Mouse (Mus musculus) kidney, embryonic 15.5 days (tissue): ENCODE results near the gene Lpcat3. TPM values are rescaled to one million over a fixed set of nuclear protein-coding genes. Genes with fewer than 3 reads are reported as not detected.
"Not testable (repeated sequence)": the region's sequence is repeated elsewhere in the genome, so short reads cannot be mapped to it uniquely, and the experiment has no call there.

ENCODE experiments used
- ATAC-seq: fragments of 200-750 bp; cut with Nextera tagmentation; replicated peaks from 2 replicates; pipeline ENCODE4 v1.8.0; 2017; ENCODE audit warnings: moderate TSS enrichment; ENCODE audit not compliant: low FRiP score
- H3K27ac ChIP-seq: fragments of 300-500 bp; sonication (generic); 2 replicates; pipeline ENCODE4 v1.5.1; 2015; ENCODE audit warnings: mild to moderate bottlenecking, inconsistent platforms
- H3K27me3 ChIP-seq: fragments of 300-500 bp; sonication (generic); 2 replicates; pipeline ENCODE4 v1.6.1; 2015; ENCODE audit warnings: inconsistent platforms
- H3K36me3 ChIP-seq: fragments of 300-500 bp; sonication (generic); 2 replicates; pipeline ENCODE4 v1.6.1; 2015; ENCODE audit warnings: inconsistent platforms
- H3K4me1 ChIP-seq: fragments of 300-500 bp; sonication (generic); 2 replicates; pipeline ENCODE4 v1.6.1; 2015; ENCODE audit warnings: inconsistent platforms
- H3K4me2 ChIP-seq: fragments of 300-500 bp; sonication (generic); 2 replicates; pipeline ENCODE4 v1.6.1; 2015; ENCODE audit warnings: moderate library complexity, mild to moderate bottlenecking, inconsistent platforms
- H3K4me3 ChIP-seq: fragments of 300-500 bp; sonication (generic); replicated peaks from 2 replicates; pipeline ENCODE4 v1.5.1; 2015; ENCODE audit warnings: mild to moderate bottlenecking, inconsistent platforms
- H3K9ac ChIP-seq: fragments of 300-500 bp; sonication (generic); 2 replicates; pipeline ENCODE4 v1.6.1; 2015; ENCODE audit warnings: mild to moderate bottlenecking, inconsistent platforms
- H3K9me3 ChIP-seq: fragments of 300-500 bp; sonication (generic); replicated peaks from 2 replicates; pipeline ENCODE4 v1.6.1; 2016; ENCODE audit warnings: inconsistent platforms
- WGBS: fragments of 180-500 bp; shearing (Covaris S2); methylation state at CpG from one replicate; pipeline ENCODE4 v1.1.7; 2015; ENCODE audit warnings: mixed read lengths; 5-methylcytosine and 5-hydroxymethylcytosine counted together
- polyA plus RNA-seq: library from polyadenylated mRNA; unstranded; fragments of >200 nt; fragmentation: Nextera tagmentation; extraction: Ambion mirVana; gene quantifications from 2 replicates; pipeline ENCODE4 v1.2.1, GENCODE M21; 2015

Lpcat3 gene
- 77.4 and 80.4 TPM in 2 replicates for polyA plus RNA-seq

DNA sequence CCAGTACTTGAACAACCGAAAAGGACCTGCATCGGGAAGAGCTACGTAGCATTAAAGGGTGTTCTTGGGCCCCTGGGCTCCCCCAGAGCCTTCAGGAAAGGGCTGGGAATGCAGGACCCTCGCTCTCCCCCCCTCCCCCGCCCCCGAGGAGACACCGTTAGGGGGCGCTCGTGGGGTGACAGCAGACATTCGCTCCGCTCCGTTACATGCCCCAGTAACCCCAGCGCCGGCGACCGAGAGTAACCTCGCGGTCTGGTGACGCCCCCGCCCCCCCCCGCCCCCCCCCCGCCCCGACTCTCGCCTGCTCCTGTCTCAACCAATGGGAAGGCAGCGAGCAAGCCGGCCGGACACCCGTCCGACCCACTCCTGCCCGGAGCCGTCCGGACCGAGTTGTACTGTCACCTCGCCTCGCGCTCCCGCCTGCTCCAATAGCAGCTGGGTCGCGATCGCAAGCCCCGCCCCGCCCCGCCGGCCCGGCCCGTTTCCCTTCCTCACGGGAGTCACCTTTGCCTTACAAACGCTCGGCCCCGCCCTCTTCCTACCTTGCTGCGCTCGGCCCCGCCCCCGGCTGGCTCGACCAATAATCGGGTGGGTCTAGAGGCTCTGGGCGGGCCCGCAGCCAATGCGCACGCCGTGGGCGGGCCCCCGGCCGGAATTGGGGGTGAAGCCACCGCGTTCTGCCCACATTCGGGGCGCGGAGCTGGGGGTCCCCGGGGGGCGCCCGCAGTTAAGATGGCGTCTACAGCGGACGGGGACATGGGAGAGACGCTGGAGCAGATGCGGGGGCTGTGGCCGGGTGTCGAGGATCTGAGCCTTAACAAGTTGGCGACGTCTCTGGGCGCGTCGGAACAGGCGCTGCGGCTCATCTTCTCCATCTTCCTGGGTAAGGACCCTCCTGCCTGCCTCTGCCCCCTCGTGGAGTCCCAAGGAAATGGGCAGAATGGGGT is at the start of gene Lpcat3:
Gene Lpcat3, plus strand, starts transcription at position 551 of the 947 bp plus-strand sequence.
- under 1% methylated on average over 57 of the region's 87 CpGs for WGBS
- no peaks in the 10 kb centered on the region for H3K27me3 ChIP-seq
- H3K4me3 ChIP-seq = peak within 1 kb of the TSS; percentile 59
- H3K4me2 ChIP-seq = peak within 1 kb of the TSS; percentile 66
- H3K27ac ChIP-seq = peak within 1 kb of the TSS; percentile 76
- H3K36me3 ChIP-seq = no peaks in the 10 kb centered on the region
- ATAC-seq = peak; percentile 98
- no peaks in the 10 kb centered on the region for H3K9me3 ChIP-seq
- peaks cover 17% of the 10 kb centered on the region for H3K4me1 ChIP-seq
- peak within 1 kb of the TSS; percentile 48 for H3K9ac ChIP-seq

DNA sequence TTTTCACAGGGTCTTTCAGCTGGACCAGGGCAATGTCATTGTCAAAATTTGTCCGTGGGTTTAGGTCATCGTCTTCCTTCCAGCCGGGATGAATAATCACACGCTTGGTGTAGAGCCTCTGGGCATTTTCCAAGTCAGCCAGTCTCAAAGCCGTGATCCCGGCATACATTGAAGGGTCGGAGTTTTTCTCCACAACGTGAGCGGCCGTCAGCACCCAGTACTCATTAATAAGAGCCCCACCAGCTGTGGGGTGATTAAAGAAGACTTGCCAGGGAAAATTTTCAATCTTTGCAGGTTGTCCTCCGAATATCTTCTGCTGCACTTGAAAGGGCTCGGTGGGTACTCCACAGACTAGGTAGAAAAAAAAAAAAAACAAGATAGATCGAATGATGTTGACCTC is 37.2 kb upstream of the Lpcat3 start:
- WGBS = 82% methylated on average over 13 of the region's 13 CpGs
- no peak overlapping the region for H3K27ac ChIP-seq
- H3K4me2 ChIP-seq = no peak overlapping the region
- no peaks in the 10 kb centered on the region for H3K27me3 ChIP-seq
- no peaks in the 10 kb centered on the region for H3K36me3 ChIP-seq
- no peak for ATAC-seq
- H3K4me3 ChIP-seq = no peak overlapping the region
- H3K4me1 ChIP-seq = no peaks in the 10 kb centered on the region
- H3K9me3 ChIP-seq = no peaks in the 10 kb centered on the region
- no peak overlapping the region for H3K9ac ChIP-seq

DNA sequence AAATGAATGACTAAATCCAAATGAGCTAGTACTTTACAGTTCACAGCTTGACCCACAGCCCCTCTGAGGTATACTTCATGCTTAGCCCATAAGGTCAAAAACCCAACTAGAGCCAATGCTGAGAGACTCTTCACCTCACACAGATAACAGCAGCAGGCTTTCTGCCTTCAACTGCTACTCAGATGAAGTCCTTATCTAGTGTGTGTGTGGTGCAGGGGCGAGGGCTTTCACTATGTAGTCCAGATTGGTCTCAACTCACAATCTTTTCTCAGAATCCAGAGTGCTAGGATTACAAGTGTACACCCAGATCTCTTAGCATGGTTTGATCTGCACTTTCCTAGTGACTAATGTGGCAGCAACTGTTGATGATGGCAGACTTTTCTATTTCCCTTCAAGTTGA is 36.6 kb upstream of the Lpcat3 start:
- not testable (repeated sequence) for H3K27ac ChIP-seq, ATAC-seq, H3K9me3 ChIP-seq, H3K4me1 ChIP-seq, H3K9ac ChIP-seq, H3K36me3 ChIP-seq, H3K4me3 ChIP-seq, H3K4me2 ChIP-seq, H3K27me3 ChIP-seq
- WGBS = 57% methylated on average over 1 of the region's 1 CpGs

DNA sequence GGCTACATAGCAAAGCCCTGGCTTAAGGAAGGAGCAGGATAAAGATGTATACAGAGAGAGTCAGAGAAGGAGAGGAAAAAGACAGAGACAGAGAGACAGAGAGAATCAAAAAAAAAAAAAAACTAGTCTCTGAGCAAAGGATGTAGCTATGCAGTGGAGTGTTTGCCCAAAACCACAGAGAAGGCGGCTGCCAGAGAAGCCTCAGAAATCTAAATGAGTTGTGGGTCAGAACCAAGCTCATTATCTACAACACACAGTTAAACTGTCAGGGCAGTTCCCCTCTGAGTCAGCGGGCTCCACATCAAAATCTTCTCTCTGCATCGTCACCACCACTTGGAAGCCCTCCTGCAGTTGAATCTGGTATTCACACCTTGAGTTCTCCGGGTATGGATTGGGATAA is 32.1 kb upstream of the Lpcat3 start:
- H3K36me3 ChIP-seq = no peaks in the 10 kb centered on the region
- no peaks in the 10 kb centered on the region for H3K27me3 ChIP-seq
- no peak overlapping the region for H3K9ac ChIP-seq
- no peaks in the 10 kb centered on the region for H3K9me3 ChIP-seq
- no peak overlapping the region for H3K4me3 ChIP-seq
- no peak for ATAC-seq
- no peak overlapping the region for H3K27ac ChIP-seq
- 82% methylated on average over 4 of the region's 4 CpGs for WGBS
- H3K4me2 ChIP-seq = no peak overlapping the region
- no peaks in the 10 kb centered on the region for H3K4me1 ChIP-seq

DNA sequence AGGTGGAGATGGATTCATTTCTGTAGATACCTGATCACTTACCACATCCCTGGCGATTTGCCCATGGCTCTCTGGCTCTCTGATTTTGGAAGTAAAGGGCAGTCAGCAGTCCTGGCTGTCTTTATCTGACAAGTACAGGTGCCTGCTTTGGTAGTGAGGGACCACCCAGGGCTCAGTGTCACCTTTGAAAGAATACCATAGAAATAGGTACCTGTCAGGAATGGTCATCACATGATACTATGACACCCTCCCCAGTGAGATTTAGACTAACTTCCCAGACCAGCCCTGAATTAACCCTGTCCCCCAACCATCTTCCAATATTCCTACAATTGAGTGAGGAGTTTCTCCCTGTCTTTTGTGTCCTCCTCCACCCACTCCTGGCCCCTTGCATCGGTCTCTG is 26.8 kb upstream of the Lpcat3 start, which contains the start of gene C1s2:
Gene C1s2, minus strand, starts transcription at position 101 of the 400 bp plus-strand sequence.
- not testable (repeated sequence) for H3K4me2 ChIP-seq, H3K4me1 ChIP-seq, H3K9ac ChIP-seq, H3K27ac ChIP-seq, H3K27me3 ChIP-seq, ATAC-seq, H3K36me3 ChIP-seq, H3K9me3 ChIP-seq, H3K4me3 ChIP-seq
- WGBS = 83% methylated on average over 2 of the region's 2 CpGs

DNA sequence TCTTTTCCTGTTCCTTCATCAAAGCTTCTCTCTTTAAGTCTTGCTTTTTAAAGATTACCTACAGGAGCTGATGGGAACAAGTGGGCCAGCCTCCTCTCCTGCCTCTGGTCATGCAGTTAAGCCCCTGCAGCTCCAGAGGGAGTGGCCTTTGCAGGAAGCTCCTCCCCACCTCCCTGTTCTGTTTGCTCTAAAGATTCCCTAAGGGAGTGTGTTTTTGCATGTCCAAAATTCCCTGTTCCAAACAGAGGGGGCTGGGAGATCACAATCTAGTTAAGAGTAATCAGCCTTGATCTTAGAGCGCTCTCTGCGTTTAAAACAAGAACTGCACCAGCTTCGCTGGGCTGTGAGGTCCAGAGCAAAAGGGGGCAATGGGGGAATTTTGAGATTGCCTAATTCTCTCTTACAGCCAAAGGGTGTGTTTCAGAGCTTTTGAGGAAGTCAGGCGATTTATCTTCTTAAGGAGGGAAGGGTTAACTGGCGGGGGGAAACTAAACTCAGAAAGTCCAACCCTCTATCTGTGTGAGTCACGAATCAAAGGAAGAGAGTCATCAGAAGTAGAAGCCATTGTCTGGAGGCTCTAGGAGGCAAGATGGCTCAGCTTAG is 25.9 kb upstream of the Lpcat3 start:
- not testable (repeated sequence) for H3K36me3 ChIP-seq, H3K9ac ChIP-seq, H3K27ac ChIP-seq, H3K4me3 ChIP-seq, H3K4me2 ChIP-seq, H3K9me3 ChIP-seq, H3K27me3 ChIP-seq, H3K4me1 ChIP-seq
- ATAC-seq = peak; percentile 87
- WGBS = 32% methylated on average over 6 of the region's 6 CpGs

DNA sequence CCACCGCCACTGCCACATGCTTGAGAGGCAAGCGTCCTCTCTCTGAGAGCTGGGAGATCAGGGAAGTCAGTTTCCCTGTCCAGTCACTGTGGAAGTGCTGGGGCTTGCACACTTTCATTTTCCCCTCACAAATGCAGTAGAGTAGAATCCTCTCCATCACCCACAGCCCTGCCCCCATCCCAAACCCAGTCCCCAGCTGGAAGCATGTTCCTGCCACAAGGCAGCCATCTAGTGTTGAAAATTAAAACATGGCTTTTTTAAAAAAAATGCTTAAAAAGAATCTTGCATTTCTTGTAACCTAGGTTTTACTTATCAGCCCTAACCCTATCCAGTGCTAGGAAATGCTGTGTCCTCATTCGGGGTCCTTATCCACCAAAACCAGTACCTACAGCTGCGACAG is 22.8 kb upstream of the Lpcat3 start:
- Histone ChIP-seq H3K36me3 (no peaks in the 10 kb centered on the region), H3K4me3 (no peak overlapping the region), H3K4me1 (no peaks in the 10 kb centered on the region), H3K9ac (no peak overlapping the region), H3K4me2 (no peak overlapping the region), H3K9me3 (no peaks in the 10 kb centered on the region), H3K27ac (no peak overlapping the region), H3K27me3 (no peaks in the 10 kb centered on the region)
- no peak for ATAC-seq
- WGBS = 89% methylated on average over 4 of the region's 4 CpGs

DNA sequence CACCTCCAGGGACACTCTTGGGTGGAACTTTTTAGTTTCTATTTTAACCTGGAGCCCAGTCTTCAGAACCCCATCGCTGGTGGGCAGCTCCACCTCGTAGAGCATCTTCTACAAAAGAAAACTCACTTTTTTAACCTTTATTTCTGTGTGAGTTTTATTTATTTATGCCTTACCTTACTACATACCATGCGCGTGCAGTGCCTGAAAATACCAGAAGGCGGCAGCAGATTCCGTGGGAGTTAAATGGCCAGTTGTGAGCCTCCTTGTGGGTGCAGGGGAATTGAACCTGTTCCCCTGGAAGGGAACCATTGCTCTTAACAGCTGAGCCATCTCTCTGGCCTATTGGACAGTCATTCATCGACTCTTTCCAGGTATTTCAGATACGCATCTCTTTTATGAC is 21.8 kb upstream of the Lpcat3 start:
- H3K4me2 ChIP-seq = no peak overlapping the region
- no peak overlapping the region for H3K9ac ChIP-seq
- H3K9me3 ChIP-seq = no peaks in the 10 kb centered on the region
- H3K4me3 ChIP-seq = no peak overlapping the region
- no peaks in the 10 kb centered on the region for H3K27me3 ChIP-seq
- H3K4me1 ChIP-seq = no peaks in the 10 kb centered on the region
- no peak overlapping the region for H3K27ac ChIP-seq
- no peak for ATAC-seq
- WGBS = 38% methylated on average over 8 of the region's 8 CpGs
- no peaks in the 10 kb centered on the region for H3K36me3 ChIP-seq

DNA sequence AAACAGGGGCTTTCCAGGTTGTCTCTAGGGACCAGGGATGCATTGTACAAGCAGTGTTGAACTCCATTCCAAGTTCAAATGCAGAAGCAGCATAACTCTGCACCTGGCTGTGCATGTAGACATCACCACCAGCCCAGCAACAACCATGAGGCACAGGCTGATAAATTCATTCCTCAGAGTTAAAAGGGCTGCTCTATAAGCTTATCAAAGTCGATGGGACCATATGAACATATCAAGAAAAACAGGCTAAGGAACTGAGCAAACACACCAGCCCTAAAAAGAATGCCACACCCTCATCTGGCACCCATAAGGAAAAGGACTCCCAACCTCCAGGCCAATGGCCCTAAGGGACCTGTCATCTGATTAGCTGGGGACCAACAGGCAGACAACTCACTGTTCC is 16.4 kb upstream of the Lpcat3 start:
- ATAC-seq = no peak
- Histone ChIP-seq H3K27me3 (no peaks in the 10 kb centered on the region), H3K36me3 (no peaks in the 10 kb centered on the region), H3K9ac (no peak overlapping the region), H3K4me2 (no peak overlapping the region), H3K4me1 (no peaks in the 10 kb centered on the region), H3K27ac (no peak overlapping the region), H3K4me3 (no peak overlapping the region), H3K9me3 (no peaks in the 10 kb centered on the region)
- 63% methylated on average over 1 of the region's 1 CpGs for WGBS

DNA sequence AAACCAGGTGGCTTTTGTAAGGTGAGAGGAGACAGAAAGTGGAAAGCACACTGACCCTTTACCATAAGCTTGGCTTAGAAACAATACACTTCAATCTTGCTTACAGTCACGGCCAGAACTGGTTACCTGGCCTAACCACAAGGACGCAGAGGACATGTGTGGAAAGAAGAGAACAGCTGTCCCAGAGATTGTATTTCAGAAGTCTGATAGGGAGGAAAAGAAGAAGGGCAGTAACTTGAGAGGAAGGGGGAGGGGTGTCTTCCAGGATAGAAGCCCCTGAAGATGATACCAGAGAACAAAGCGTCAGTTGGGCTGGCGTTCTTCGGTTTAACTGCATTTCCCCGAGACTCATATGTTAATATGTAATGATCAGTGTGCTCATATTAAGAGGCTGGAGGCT is 6.9 kb upstream of the Lpcat3 start:
- no peak overlapping the region for H3K9ac ChIP-seq
- no peak overlapping the region for H3K4me2 ChIP-seq
- H3K4me3 ChIP-seq = no peak overlapping the region
- 0 out of 2 replicates have a peak, but pooled peaks cover 9% of the 10 kb centered on the region for H3K9me3 ChIP-seq
- 26% methylated on average over 6 of the region's 6 CpGs for whole genome bisulfite sequencing
- H3K27me3 ChIP-seq = no peaks in the 10 kb centered on the region
- ATAC-seq = 0 out of 2 replicates have a peak, but pooled peaks have one; percentile 42
- no peaks in the 10 kb centered on the region for H3K36me3 ChIP-seq
- H3K4me1 ChIP-seq = peaks cover 4% of the 10 kb centered on the region; the same call in 1 of the 2 replicates
- peak overlapping the region; percentile 73; the same call in 1 of the 2 replicates for H3K27ac ChIP-seq

DNA sequence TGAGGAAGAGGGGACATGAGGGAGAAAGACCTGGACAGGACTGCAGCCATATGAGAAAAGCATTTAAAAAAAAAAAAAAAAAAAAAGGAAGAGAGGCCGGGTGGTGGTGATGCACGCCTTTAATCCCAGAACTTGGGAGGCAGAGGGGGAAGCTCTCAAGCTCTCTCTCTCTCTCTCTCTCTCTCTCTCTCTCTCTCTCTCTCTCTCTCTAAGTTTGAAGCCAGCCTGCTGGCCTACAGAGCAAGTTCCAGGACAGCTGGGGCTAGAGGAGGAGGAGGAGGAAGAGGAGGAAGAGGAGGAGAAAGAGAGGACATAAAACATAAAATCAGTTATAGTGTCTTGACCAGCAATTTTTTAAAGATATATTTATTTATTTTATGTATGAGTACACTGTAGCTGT is 4.8 kb upstream of the Lpcat3 start:
- Histone ChIP-seq H3K4me1 (peaks cover 9% of the 10 kb centered on the region), H3K4me2 (no peak overlapping the region), H3K27ac (no peak overlapping the region), H3K9me3 (0 out of 2 replicates have a peak, but pooled peaks cover 4% of the 10 kb centered on the region), H3K27me3 (no peaks in the 10 kb centered on the region), H3K36me3 (no peaks in the 10 kb centered on the region), H3K4me3 (no peak overlapping the region), H3K9ac (no peak overlapping the region)
- ATAC-seq = no peak
- WGBS = 69% methylated on average over 2 of the region's 2 CpGs

DNA sequence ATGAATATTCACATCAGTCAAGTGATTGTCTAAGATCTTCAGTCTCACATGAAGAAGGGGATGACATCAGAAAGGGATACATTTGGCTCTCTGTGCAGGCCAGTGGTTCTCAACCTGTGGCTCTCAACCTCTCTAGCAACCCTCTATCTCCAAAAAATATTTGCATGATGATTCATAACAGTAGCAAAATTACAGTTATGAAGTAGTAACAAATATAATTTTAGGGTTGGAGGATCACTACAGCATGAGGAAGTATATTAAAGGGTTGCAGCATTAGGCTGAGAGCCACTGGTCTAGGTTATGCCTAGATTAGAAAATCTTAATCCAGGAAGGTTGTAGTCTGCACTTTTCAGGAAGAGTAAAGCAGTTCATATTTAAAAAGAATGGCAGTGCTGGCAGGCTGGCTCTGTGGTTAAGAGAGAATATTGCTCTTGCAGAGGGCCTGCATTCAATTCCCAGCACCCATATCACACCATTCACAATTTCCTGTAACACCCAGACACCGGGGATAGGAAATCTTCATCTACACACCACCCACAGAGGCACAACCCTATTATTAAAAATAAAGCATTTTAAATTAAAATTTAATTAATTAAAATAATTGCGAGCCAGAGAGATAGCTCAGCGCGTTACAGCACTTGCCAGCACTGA is 1.5 kb upstream of the Lpcat3 start:
- Histone ChIP-seq H3K4me3 (no peak overlapping the region), H3K9me3 (no peaks in the 10 kb centered on the region), H3K27ac (no peak overlapping the region), H3K4me2 (no peak overlapping the region), H3K4me1 (peaks cover 17% of the 10 kb centered on the region), H3K27me3 (no peaks in the 10 kb centered on the region), H3K36me3 (no peaks in the 10 kb centered on the region), H3K9ac (no peak overlapping the region)
- no peak for ATAC-seq
- 96% methylated on average over 4 of the region's 4 CpGs for WGBS
